ENCODE assay signal across 7 mouse cellular contexts in genomic region chr2:92374514-92374913, GRCm38 (mm10). TPM values are rescaled to one million over a fixed set of nuclear protein-coding genes. Genes with fewer than 3 reads are reported as not detected.
DNase-seq lines count a peak whose midpoint lies in the region; ATAC-seq lines count a peak whose summit lies in the region.

Pex16 (plus strand) TSS chr2:92374676.
Large2 (minus strand) TSS chr2:92374869.

- H3K36me3 ChIP-seq in embryonic facial prominence, embryonic 10.5 days (replicated peaks) = peaks cover 23% of the 10 kb centered on the region
- H3K36me3 ChIP-seq in limb, embryonic 10.5 days = peaks cover 17% of the 10 kb centered on the region
- peaks cover 26% of the 10 kb centered on the region for H3K36me3 ChIP-seq in midbrain, embryonic 10.5 days

- H3K9me3 ChIP-seq in embryonic facial prominence, embryonic 10.5 days = no peaks in the 10 kb centered on the region
- no peaks in the 10 kb centered on the region for H3K9me3 ChIP-seq in limb, embryonic 10.5 days (replicated peaks)
- no peaks in the 10 kb centered on the region for H3K9me3 ChIP-seq in midbrain, embryonic 10.5 days (replicated peaks)

- peaks cover 45% of the 10 kb centered on the region for H3K27me3 ChIP-seq in embryonic facial prominence, embryonic 10.5 days (replicated peaks; ENCODE audit: low read depth, poor library complexity, severe bottlenecking)
- peaks cover 44% of the 10 kb centered on the region for H3K27me3 ChIP-seq in limb, embryonic 10.5 days (ENCODE audit: low read depth, poor library complexity, severe bottlenecking)
- H3K27me3 ChIP-seq in midbrain, embryonic 10.5 days (ENCODE audit: low read depth, poor library complexity, severe bottlenecking) = peaks cover 25% of the 10 kb centered on the region

- peak within 1 kb of the TSS; percentile 87 for H3K27ac ChIP-seq in embryonic facial prominence, embryonic 10.5 days (replicated peaks)
- peak within 1 kb of the TSS; percentile 84 for H3K27ac ChIP-seq in limb, embryonic 10.5 days
- peak within 1 kb of the TSS; percentile 91 for H3K27ac ChIP-seq in midbrain, embryonic 10.5 days (replicated peaks)

- peaks cover 68% of the 10 kb centered on the region for H3K4me1 ChIP-seq in embryonic facial prominence, embryonic 10.5 days
- peaks cover 62% of the 10 kb centered on the region for H3K4me1 ChIP-seq in limb, embryonic 10.5 days
- H3K4me1 ChIP-seq in midbrain, embryonic 10.5 days = peaks cover 69% of the 10 kb centered on the region

- 3% methylated on average over 16 of the region's 16 CpGs for WGBS in embryonic facial prominence, embryonic 10.5 days
- WGBS in limb, embryonic 10.5 days = 4% methylated on average over 16 of the region's 16 CpGs
- WGBS in midbrain, embryonic 10.5 days = 5% methylated on average over 16 of the region's 16 CpGs

- peak; percentile 29 for ATAC-seq in CD4-positive, CD25-positive, alpha-beta regulatory T cell, adult 4 months
- ATAC-seq in hematopoietic stem cell, adult 5-6 weeks (replicated peaks in 1 of 2; ENCODE audit: insufficient read depth in 1 of 2, low FRiP score in 2 of 2, low TSS enrichment in 1 of 2, low read depth in 1 of 2, poor library complexity in 2 of 2, severe bottlenecking in 2 of 2) = peak; percentile 30 to 38

- DNase-seq in NIH3T3 (ENCODE audit: low read depth) = peak; percentile 75
- peak; percentile 59 for DNase-seq in embryonic facial prominence, embryonic 10.5 days (ENCODE audit: low spot score)
- peak; percentile 57 for DNase-seq in limb, embryonic 10.5 days (ENCODE audit: low spot score)
- peak; percentile 51 for DNase-seq in midbrain, embryonic 10.5 days (ENCODE audit: low spot score)
- DNase-seq in thymus, adult 18-20 months = peak; percentile 42 to 55

- H3K4me3 ChIP-seq in embryonic facial prominence, embryonic 10.5 days = peak within 1 kb of the TSS; percentile 85
- peak within 1 kb of the TSS; percentile 79 for H3K4me3 ChIP-seq in limb, embryonic 10.5 days
- H3K4me3 ChIP-seq in midbrain, embryonic 10.5 days = peak within 1 kb of the TSS; percentile 69

RNA-seq across cellular contexts. Expression of gene Pex16, which starts in this region (rescaled TPM):
- 10 to 100 TPM; 44.5 to 77.0 TPM for polyA plus RNA-seq in CD4-positive, CD25-positive, alpha-beta regulatory T cell, adult 4 months (2017; shearing (Covaris generic))
- polyA plus RNA-seq in embryonic facial prominence, embryonic 10.5 days (2016; fragmentation: Nextera tagmentation; extraction: Ambion mirVana) = 18.6 and 22.4 TPM in 2 replicates
- 16.1 and 23.6 TPM in 2 replicates for total RNA-seq in hematopoietic stem cell, adult 5-6 weeks (2017)
- 19.6 and 20.6 TPM in 2 replicates for polyA plus RNA-seq in limb, embryonic 10.5 days (2016; fragmentation: Nextera tagmentation; extraction: Ambion mirVana)
- polyA plus RNA-seq in midbrain, embryonic 10.5 days (2016; fragmentation: Nextera tagmentation; extraction: Ambion mirVana) = 26.1 and 27.1 TPM in 2 replicates

RNA-seq across cellular contexts. Expression of gene Large2, which starts in this region (rescaled TPM):
- not detected for polyA plus RNA-seq in CD4-positive, CD25-positive, alpha-beta regulatory T cell, adult 4 months (2017; shearing (Covaris generic))
- polyA plus RNA-seq in embryonic facial prominence, embryonic 10.5 days (2016; fragmentation: Nextera tagmentation; extraction: Ambion mirVana) = 10.2 and 12.4 TPM in 2 replicates
- 2.1 and 2.2 TPM in 2 replicates for total RNA-seq in hematopoietic stem cell, adult 5-6 weeks (2017)
- polyA plus RNA-seq in limb, embryonic 10.5 days (2016; fragmentation: Nextera tagmentation; extraction: Ambion mirVana) = 11.5 and 13.0 TPM in 2 replicates
- 16.2 and 25.6 TPM in 2 replicates for polyA plus RNA-seq in midbrain, embryonic 10.5 days (2016; fragmentation: Nextera tagmentation; extraction: Ambion mirVana)

Comparison
In these comparisons a context has a peak if more than half of its experiments do, and no peak if none do; other contexts are left out.
1. Peak in every context shown above with its lines: DNase-seq, ATAC-seq, H3K4me3 ChIP-seq and H3K27ac ChIP-seq.